Mouse (Mus musculus) c-Kit-negative CD71-positive TER-119-positive erythroid progenitor cells, embryonic 14.5 days (primary cell): Measurements from ENCODE around the gene Sipa1l2.

Experiments used
- DNase-seq: peaks from one replicate; pipeline ENCODE4 v3.0.0-alpha.2; 2013; ENCODE audit warnings: low read depth, low spot score

The Sipa1l2 gene

GRCm38 (mm10) chr8:125515665-125516064 lies 53.9 kb downstream of the Sipa1l2 start:
- no peak for DNase-seq

GRCm38 (mm10) chr8:125513935-125514334 lies 55.7 kb downstream of the Sipa1l2 start:
- no peak for DNase-seq

GRCm38 (mm10) chr8:125513242-125513866 lies 56.3 kb downstream of the Sipa1l2 start:
- DNase-seq: no peak

GRCm38 (mm10) chr8:125512561-125512960 lies 57.0 kb downstream of the Sipa1l2 start:
- no peak for DNase-seq

- DNase-seq: no peak
Observed at GRCm38 (mm10) chr8:125510861-125511668, 58.5 kb downstream of the Sipa1l2 start.

GRCm38 (mm10) chr8:125509776-125510175 lies 59.8 kb downstream of the Sipa1l2 start:
- DNase-seq: no peak

GRCm38 (mm10) chr8:125509175-125509574 lies 60.4 kb downstream of the Sipa1l2 start:
- DNase-seq: no peak

- no peak for DNase-seq
Observed at GRCm38 (mm10) chr8:125507291-125507690, 62.3 kb downstream of the Sipa1l2 start.

GRCm38 (mm10) chr8:125504605-125505257 lies 64.9 kb downstream of the Sipa1l2 start:
- DNase-seq: no peak

GRCm38 (mm10) chr8:125503808-125504207 lies 65.8 kb downstream of the Sipa1l2 start:
- no peak for DNase-seq

- DNase-seq: no peak
Observed at GRCm38 (mm10) chr8:125502828-125503227, 66.8 kb downstream of the Sipa1l2 start.

GRCm38 (mm10) chr8:125500005-125500404 lies 69.6 kb downstream of the Sipa1l2 start:
- no peak for DNase-seq

- DNase-seq: no peak
Observed at GRCm38 (mm10) chr8:125498508-125498907, 71.1 kb downstream of the Sipa1l2 start.

- DNase-seq: no peak
Observed at GRCm38 (mm10) chr8:125495545-125495944, 74.1 kb downstream of the Sipa1l2 start.

GRCm38 (mm10) chr8:125493254-125493815 lies 76.3 kb downstream of the Sipa1l2 start:
- no peak for DNase-seq

- DNase-seq: no peak
Observed at GRCm38 (mm10) chr8:125492416-125492815, 77.2 kb downstream of the Sipa1l2 start.

- no peak for DNase-seq
Observed at GRCm38 (mm10) chr8:125488747-125489146, 80.9 kb downstream of the Sipa1l2 start.

GRCm38 (mm10) chr8:125485715-125486114 lies 83.9 kb downstream of the Sipa1l2 start:
- no peak for DNase-seq

GRCm38 (mm10) chr8:125484530-125485196 lies 84.9 kb downstream of the Sipa1l2 start:
- DNase-seq: no peak

- no peak for DNase-seq
Observed at GRCm38 (mm10) chr8:125482491-125483096, 87.0 kb downstream of the Sipa1l2 start.

GRCm38 (mm10) chr8:125474876-125475275 lies 94.7 kb downstream of the Sipa1l2 start:
- no peak for DNase-seq
